Mouse (Mus musculus): ENCODE data around the gene Chka. TPM values are rescaled to one million over a fixed set of nuclear protein-coding genes. Genes with fewer than 3 reads are reported as not detected.
A peak's percentile ranks its signal among the peaks of the same experiment; 100 is the strongest.

Chka gene
- total and polyA plus RNA-seq, 3 experiments = 7.6 to 13.0 (median 10.1) TPM

- dilution Hi-C loops (cut with MboI; ENCODE audit: extremely low pct_ligation_motif_present, extremely low pct_unique_long_range_greater_than_20kb, low sequenced_read_pairs) = no loop called here
- Histone ChIP-seq H3K27me3 (replicated peaks) (no peaks in the 10 kb centered on the region), H3K27ac (ENCODE audit: insufficient read depth, low read depth) (peak overlapping the region; percentile 97), H3K9me3 (replicated peaks; ENCODE audit: low read length) (no peaks in the 10 kb centered on the region), H3K79me2 (replicated peaks; ENCODE audit: control insufficient read depth, extremely low read depth, insufficient read depth, poor library complexity, severe bottlenecking) (no peaks in the 10 kb centered on the region), H3K4me1 (ENCODE audit: control insufficient read depth in 1 of 2, insufficient read depth in 2 of 2) (peaks cover 19 to 64% of the 10 kb centered on the region in 2 experiments), H3K36me3 (replicated peaks in 1 of 2; ENCODE audit: control insufficient read depth in 1 of 2, insufficient read depth in 1 of 2, low read length in 1 of 2) (peaks cover 0 to 20% of the 10 kb centered on the region in 2 experiments), H3K4me2 (ENCODE audit: insufficient read depth, low read depth, poor library complexity, severe bottlenecking) (peak overlapping the region; percentile 65), H3K4me3 (replicated peaks in 1 of 3; ENCODE audit: low read depth in 2 of 3, low read length in 2 of 3, poor library complexity in 1 of 3) (peak overlapping the region; percentile 73 to 89 (median 84)), H3K9ac (ENCODE audit: insufficient read depth, low read depth) (peak overlapping the region; percentile 86)
- in situ Hi-C loops (cut with MboI; ENCODE audit: low pct_ligation_motif_present, low pct_unique_long_range_greater_than_20kb, low sequenced_read_pairs) = no loop called here
- DNase-seq (ENCODE audit: extremely low read depth) = peak; percentile 93
- TF ChIP-seq CTCF (conservative IDR thresholded peaks at IDR 0.05 in 1 of 2, IDR thresholded peaks at IDR 0.05 in 1 of 2; ENCODE audit: low read depth in 2 of 2, low read length in 2 of 2) (no peak), NRF1 (IDR thresholded peaks at IDR 0.05; ENCODE audit: low read depth, low read length) (no peak), PAX5 (IDR thresholded peaks at IDR 0.05; ENCODE audit: low read length) (no peak), USF1 (IDR thresholded peaks at IDR 0.05; ENCODE audit: low read depth, low read length) (no peak), NELFE (IDR thresholded peaks at IDR 0.05; ENCODE audit: low read depth, low read length) (peak; percentile 35; the same call in 1 of the 2 replicates), USF2 (conservative IDR thresholded peaks at IDR 0.05; ENCODE audit: low read depth, low read length) (no peak), ZKSCAN1 (IDR thresholded peaks at IDR 0.05; ENCODE audit: borderline replicate concordance, low read depth, low read length) (peak; percentile 33; the same call in 1 of the 2 replicates), MAX (IDR thresholded peaks at IDR 0.05; ENCODE audit: low read length) (peak; percentile 75), GABPA (IDR thresholded peaks at IDR 0.05; ENCODE audit: insufficient replicate concordance, low read depth, low read length) (no peak), POLR2AphosphoS2 (IDR thresholded peaks at IDR 0.05; ENCODE audit: low read depth, low read length) (no peak), UBTF (IDR thresholded peaks at IDR 0.05; ENCODE audit: low read depth, low read length) (no peak; the same call in 1 of the 2 replicates), ZNF384 (IDR thresholded peaks at IDR 0.05; ENCODE audit: low read depth, low read length) (peak; percentile 95), TBP (conservative IDR thresholded peaks at IDR 0.05; ENCODE audit: low read depth, low read length) (peak; percentile 50; the same call in 1 of the 2 replicates), JUN (IDR thresholded peaks at IDR 0.05; ENCODE audit: insufficient read depth, low read depth, low read length) (no peak), E2F4 (IDR thresholded peaks at IDR 0.05; ENCODE audit: insufficient replicate concordance, low read depth, low read length) (no peak), ELF1 (IDR thresholded peaks at IDR 0.05; ENCODE audit: low read depth, low read length) (peak; percentile 79), EP300 (IDR thresholded peaks at IDR 0.05; ENCODE audit: low read length) (peak; percentile 95), POLR2A (IDR thresholded peaks at IDR 0.05; ENCODE audit: low read depth, low read length) (peak; percentile 28), BHLHE40 (IDR thresholded peaks at IDR 0.05; ENCODE audit: low read depth, low read length) (peak; percentile 90), MAFK (IDR thresholded peaks at IDR 0.05; ENCODE audit: insufficient replicate concordance, low read length) (0 out of 2 replicates have a peak, but pooled peaks have one; percentile 39), MAZ (IDR thresholded peaks at IDR 0.05; ENCODE audit: low read depth, low read length) (peak; percentile 92), RAD21 (IDR thresholded peaks at IDR 0.05; ENCODE audit: low read depth, low read length) (peak; percentile 5), IRF4 (IDR thresholded peaks at IDR 0.05; ENCODE audit: low read depth, low read length) (peak; percentile 95), SIN3A (IDR thresholded peaks at IDR 0.05; ENCODE audit: low read length) (peak; percentile 74), ETS1 (conservative IDR thresholded peaks at IDR 0.05; ENCODE audit: low read depth, low read length) (peak; percentile 90), ZMIZ1 (IDR thresholded peaks at IDR 0.05; ENCODE audit: low read depth, low read length) (peak; percentile 7), HCFC1 (IDR thresholded peaks at IDR 0.05; ENCODE audit: low read depth, low read length) (peak; percentile 61), JUND (conservative IDR thresholded peaks at IDR 0.05; ENCODE audit: low read depth, low read length) (peak; percentile 28; the same call in 1 of the 2 replicates), CHD1 (IDR thresholded peaks at IDR 0.05; ENCODE audit: low read depth, low read length) (peak; percentile 78; the same call in 1 of the 2 replicates), CHD2 (IDR thresholded peaks at IDR 0.05; ENCODE audit: low read length) (peak; percentile 96), MYC (IDR thresholded peaks at IDR 0.05; ENCODE audit: low read depth, low read length) (peak; percentile 61; the same call in 1 of the 2 replicates), MEF2A (IDR thresholded peaks at IDR 0.05; ENCODE audit: borderline replicate concordance, low read depth, low read length) (peak; percentile 91), TCF12 (IDR thresholded peaks at IDR 0.05; ENCODE audit: low read depth, low read length) (peak; percentile 98), KAT2A (IDR thresholded peaks at IDR 0.05; ENCODE audit: insufficient replicate concordance, low read length) (no peak), RCOR1 (conservative IDR thresholded peaks at IDR 0.05; ENCODE audit: low read depth, low read length) (peak; percentile 96), ZC3H11A (IDR thresholded peaks at IDR 0.05; ENCODE audit: low read depth, low read length) (no peak), SMC3 (IDR thresholded peaks at IDR 0.05; ENCODE audit: low read depth, low read length) (no peak; the same call in 1 of the 2 replicates)
These were observed 84.6 kb downstream of the Chka start for GRCm38 (mm10) chr19:3935896-3936850.
